Mouse (Mus musculus): ENCODE measurements at regions not wholly inside any gene's neighbourhood (a gene's known extent, or its start where the extent isn't known, plus 50 kb on each side); places are given as distances from the start of the nearest gene placed in this dataset.

GRCm38 (mm10) chr11:40362530-40363185 is 332.3 kb downstream of the Mat2b start:
- TF ChIP-seq EP300 (IDR thresholded peaks at IDR 0.05; ENCODE audit: low read length) (no peak), GABPA (IDR thresholded peaks at IDR 0.05; ENCODE audit: insufficient replicate concordance, low read depth, low read length) (no peak), ETS1 (conservative IDR thresholded peaks at IDR 0.05; ENCODE audit: low read depth, low read length) (no peak), CTCF (conservative IDR thresholded peaks at IDR 0.05 in 1 of 2, IDR thresholded peaks at IDR 0.05 in 1 of 2; ENCODE audit: low read depth in 2 of 2, low read length in 2 of 2) (no peak), NRF1 (IDR thresholded peaks at IDR 0.05; ENCODE audit: low read depth, low read length) (no peak), NELFE (IDR thresholded peaks at IDR 0.05; ENCODE audit: low read depth, low read length) (no peak), MAFK (IDR thresholded peaks at IDR 0.05; ENCODE audit: insufficient replicate concordance, low read length) (no peak), CHD2 (IDR thresholded peaks at IDR 0.05; ENCODE audit: low read length) (no peak), MXI1 (IDR thresholded peaks at IDR 0.05; ENCODE audit: low read depth, low read length) (no peak), TCF12 (IDR thresholded peaks at IDR 0.05; ENCODE audit: low read depth, low read length) (no peak), ZKSCAN1 (IDR thresholded peaks at IDR 0.05; ENCODE audit: borderline replicate concordance, low read depth, low read length) (no peak)
